Mouse (Mus musculus) cerebellum, postnatal 4 days (tissue): ENCODE measurements at regions not wholly inside any gene's neighbourhood (a gene's known extent, or its start where the extent isn't known, plus 50 kb on each side); places are given as distances from the start of the nearest gene placed in this dataset.

Experiments used
- DNase-seq, 2 experiments: peaks; one replicate each; pipeline ENCODE4 v3.0.0; 2022; ENCODE audit warnings: low spot score in 2 of 2, mixed read lengths in 1 of 2

GRCm38 (mm10) chr5:41476001-41476400, 232.0 kb downstream of the Rab28 start:
- DNase-seq: peak in 1 of 2 experiments; percentile 57

- no peak for DNase-seq
Measured at GRCm38 (mm10) chr5:41445512-41446005, 262.4 kb downstream of the Rab28 start.

GRCm38 (mm10) chr5:41441081-41441480, 266.9 kb downstream of the Rab28 start:
- DNase-seq: no peak

GRCm38 (mm10) chr5:41419121-41419874, 288.7 kb downstream of the Rab28 start:
- no peak for DNase-seq

- no peak for DNase-seq
Measured at GRCm38 (mm10) chr5:41409070-41409668, 298.8 kb downstream of the Rab28 start.

- DNase-seq: no peak
Measured at GRCm38 (mm10) chr5:41392802-41393234, 315.1 kb downstream of the Rab28 start.

- no peak for DNase-seq
Measured at GRCm38 (mm10) chr5:41392137-41392554, 315.8 kb downstream of the Rab28 start.

GRCm38 (mm10) chr5:41373409-41373808, 334.5 kb downstream of the Rab28 start:
- no peak for DNase-seq

- no peak for DNase-seq
Measured at GRCm38 (mm10) chr5:41371461-41371860, 336.5 kb downstream of the Rab28 start.

GRCm38 (mm10) chr5:41370356-41370755, 337.6 kb downstream of the Rab28 start:
- peak in 1 of 2 experiments; percentile 13 for DNase-seq

- no peak for DNase-seq
Measured at GRCm38 (mm10) chr5:41369907-41370306, 338.1 kb downstream of the Rab28 start.

GRCm38 (mm10) chr5:41365883-41366282, 342.1 kb downstream of the Rab28 start:
- DNase-seq: no peak

- DNase-seq: peak in 1 of 2 experiments; percentile 3
Measured at GRCm38 (mm10) chr5:41348410-41348821, 359.5 kb downstream of the Rab28 start.

- DNase-seq: no peak
Measured at GRCm38 (mm10) chr5:41347416-41347815, 360.5 kb downstream of the Rab28 start.

- no peak for DNase-seq
Measured at GRCm38 (mm10) chr5:41340581-41340980, 367.4 kb downstream of the Rab28 start.

GRCm38 (mm10) chr5:41296440-41296839, 411.5 kb downstream of the Rab28 start:
- DNase-seq: no peak

- no peak for DNase-seq
Measured at GRCm38 (mm10) chr5:41266731-41267130, 441.2 kb downstream of the Rab28 start.

GRCm38 (mm10) chr5:41266317-41266716, 441.6 kb downstream of the Rab28 start:
- no peak for DNase-seq

- DNase-seq: no peak
Measured at GRCm38 (mm10) chr5:41261654-41262237, 446.2 kb downstream of the Rab28 start.
